Mouse (Mus musculus) CD8-positive naive resting alpha-beta T cell, adult 57 days (primary cell): ENCODE data around the gene Wdhd1. TPM values are rescaled to one million over a fixed set of nuclear protein-coding genes. Genes with fewer than 3 reads are reported as not detected.

ENCODE experiments used
- total RNA-seq: library from RNA; stranded (reverse); gene quantifications from one replicate; pipeline ENCODE4 v1.2.4, GENCODE M21; 2023

The Wdhd1 gene
- total RNA-seq = 17.2 TPM

GRCm38 (mm10) chr14:47276637-47277393, at the start of gene Wdhd1, which contains the start of gene Socs4:
Wdhd1 (minus strand) TSS chr14:47276857.
Socs4 (plus strand) TSS chr14:47276931.

GRCm38 (mm10) chr14:47297785-47298407, 21.2 kb upstream of the Wdhd1 start, which contains the start of gene Mapk1ip1l:
Mapk1ip1l (plus strand) TSS chr14:47298266.

Other genes with a start within 250 kb of the Wdhd1 start
- 88.1 TPM for gene Gch1, start 87.4 kb downstream of the Wdhd1 start, total RNA-seq
- 23.1 TPM for gene Socs4, start 74 bp upstream of the Wdhd1 start, total RNA-seq
- 164 TPM for gene Mapk1ip1l, start 21.4 kb upstream of the Wdhd1 start, total RNA-seq
- 4.2 TPM for gene Lgals3, start 90.9 kb upstream of the Wdhd1 start, total RNA-seq
- 8.7 TPM for gene Dlgap5, start 141.6 kb upstream of the Wdhd1 start, total RNA-seq
- gene Fbxo34, start 173.6 kb upstream of the Wdhd1 start, total RNA-seq = 15.1 TPM